Mouse (Mus musculus): Measurements from ENCODE around the gene Pkn1. TPM values are rescaled to one million over a fixed set of nuclear protein-coding genes. Genes with fewer than 3 reads are reported as not detected.

The Pkn1 gene
- polyA plus RNA-seq, 1 experiment from 2014 or later: 26.1 TPM

DNA sequence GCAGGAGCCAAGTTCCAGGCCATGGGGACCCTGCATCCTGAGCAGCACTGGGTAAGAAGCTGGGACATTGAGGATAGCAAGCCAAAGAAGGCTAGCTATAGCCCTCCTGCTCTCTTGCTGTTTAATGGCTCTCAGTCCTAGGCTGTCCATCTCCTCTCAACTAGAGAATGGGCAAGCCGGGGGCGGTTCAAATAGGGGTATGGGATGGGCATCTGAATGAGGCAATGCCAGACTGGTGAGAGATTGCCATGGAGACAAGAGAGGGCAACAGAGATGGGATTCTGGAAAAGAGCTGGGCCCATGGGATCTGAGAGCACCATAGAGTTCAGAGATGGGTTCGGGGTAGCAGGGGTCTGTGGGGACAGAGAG is 32.1 kb downstream of the Pkn1 start:
- no peaks in the 10 kb centered on the region for H3K27me3 ChIP-seq (replicated peaks; ENCODE audit: control insufficient read depth, insufficient read depth, low read length)
- no peak overlapping the region; the same call in 1 of the 2 replicates for H3K9ac ChIP-seq (ENCODE audit: low read depth, low read length)
- DNase-seq (ENCODE audit: low spot score): no peak
- peak overlapping the region; percentile 38 for H3K4me2 ChIP-seq (ENCODE audit: low read depth, low read length)
- peaks cover 44% of the 10 kb centered on the region for H3K4me1 ChIP-seq (ENCODE audit: control insufficient read depth, insufficient read depth, low read length)
- H3K27ac ChIP-seq (replicated peaks; ENCODE audit: low read depth, low read length): peak overlapping the region; percentile 77
- 92% methylated on average over 3 of the region's 3 CpGs for WGBS
- H3K9me3 ChIP-seq (ENCODE audit: control insufficient read depth, low read length): no peaks in the 10 kb centered on the region
- H3K36me3 ChIP-seq (ENCODE audit: control insufficient read depth, insufficient read depth, low read length): peaks cover 36% of the 10 kb centered on the region
- H3K4me3 ChIP-seq (ENCODE audit: low read depth, low read length): no peak overlapping the region
- ATAC-seq (ENCODE audit: low read depth): no peak

DNA sequence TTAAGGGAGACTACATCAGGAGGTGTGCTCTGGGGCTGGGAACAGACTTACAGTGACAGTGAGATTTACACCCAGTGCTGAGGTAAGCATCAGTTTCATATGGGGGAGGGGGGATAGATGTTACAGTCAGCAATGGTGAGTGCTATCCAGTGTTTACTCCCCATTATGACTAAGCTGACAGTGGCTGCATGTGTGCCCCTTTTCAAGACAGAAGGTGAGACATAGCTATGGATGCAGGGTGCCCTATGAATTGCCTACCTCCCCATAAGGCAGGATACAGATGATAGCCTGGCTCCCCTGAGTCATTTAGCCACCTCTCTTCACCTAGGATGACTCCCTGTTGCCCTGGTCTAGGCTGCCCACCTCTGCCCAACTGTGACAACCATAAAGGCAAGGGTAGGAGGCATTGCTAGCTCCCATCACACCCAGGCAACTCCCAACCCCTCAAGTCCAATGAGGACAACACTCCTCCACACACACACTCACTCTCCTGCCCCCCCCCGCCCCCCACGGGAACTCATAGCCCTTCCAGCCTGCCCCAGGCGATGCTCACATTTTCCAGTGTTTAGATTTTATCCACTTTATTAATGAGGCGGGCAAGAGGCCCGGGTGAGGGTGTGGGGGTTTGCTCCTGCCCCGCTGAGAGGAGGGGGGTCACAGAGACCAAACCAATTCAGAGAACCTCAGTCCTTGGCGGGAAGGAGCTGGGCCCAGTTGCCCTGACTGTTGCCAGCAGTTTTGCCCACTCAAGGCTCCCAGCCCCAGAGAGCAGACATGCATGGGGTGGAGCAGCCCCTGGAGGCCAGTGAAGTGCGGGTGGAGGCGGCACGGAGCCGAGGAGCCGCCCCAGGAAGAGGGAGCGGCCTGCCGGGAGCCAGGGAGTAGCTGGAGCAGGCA is 32.8 kb downstream of the Pkn1 start, which contains the start of gene Ptger1:
Ptger1 (plus strand) TSS at position 710 of the 897 bp plus-strand sequence.
- Histone ChIP-seq H3K4me3 (ENCODE audit: low read depth, low read length) (no peak within 1 kb of the TSS), H3K27ac (replicated peaks; ENCODE audit: low read depth, low read length) (peak within 1 kb of the TSS; percentile 77), H3K9ac (ENCODE audit: low read depth, low read length) (no peak within 1 kb of the TSS; the same call in 1 of the 2 replicates), H3K9me3 (ENCODE audit: control insufficient read depth, low read length) (no peaks in the 10 kb centered on the region), H3K4me1 (ENCODE audit: control insufficient read depth, insufficient read depth, low read length) (peaks cover 49% of the 10 kb centered on the region), H3K4me2 (ENCODE audit: low read depth, low read length) (peak within 1 kb of the TSS; percentile 38), H3K27me3 (replicated peaks; ENCODE audit: control insufficient read depth, insufficient read depth, low read length) (no peaks in the 10 kb centered on the region), H3K36me3 (ENCODE audit: control insufficient read depth, insufficient read depth, low read length) (peaks cover 29% of the 10 kb centered on the region)
- peak; percentile 16; the same call in 1 of the 2 replicates for ATAC-seq (ENCODE audit: low read depth)
- DNase-seq (ENCODE audit: low spot score): peak; percentile 62
- 26% methylated on average over 13 of the region's 14 CpGs for WGBS

DNA sequence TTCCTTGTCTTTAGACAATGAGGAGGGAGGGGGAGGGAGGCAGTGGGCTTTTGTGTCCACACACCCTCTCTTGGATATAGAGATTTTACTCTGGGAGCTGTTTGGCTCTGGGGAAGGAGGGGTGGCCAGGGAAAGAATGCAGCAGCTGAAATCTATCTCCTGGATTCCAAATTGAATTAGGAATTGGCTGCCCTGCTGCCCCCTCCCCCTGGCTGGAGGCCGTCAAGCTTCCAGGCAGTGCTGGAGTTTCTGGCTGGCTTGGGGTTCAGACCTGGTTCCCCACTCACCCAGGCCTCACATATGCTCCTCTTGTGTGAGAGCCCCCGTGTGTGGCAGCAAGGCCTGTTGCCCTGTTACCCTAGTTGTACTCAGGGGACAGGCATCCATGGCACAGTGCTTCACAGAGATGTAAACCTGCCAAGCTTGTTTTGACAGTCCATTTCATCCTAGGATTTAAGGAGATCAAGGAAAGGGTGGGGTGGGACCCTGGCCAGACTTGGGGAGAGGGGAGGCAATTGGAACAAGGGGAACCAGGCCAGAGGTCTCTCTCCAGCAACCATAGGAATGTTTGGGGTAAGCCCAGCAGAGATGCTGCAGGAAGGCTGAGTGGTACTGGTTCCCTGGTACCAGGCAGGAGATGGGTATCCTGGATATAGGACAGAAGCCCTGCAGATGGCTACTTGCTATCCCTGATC is 33.9 kb downstream of the Pkn1 start:
- no peak; the same call in 1 of the 2 replicates for ATAC-seq (ENCODE audit: low read depth)
- 21% methylated on average over 2 of the region's 2 CpGs for WGBS
- Histone ChIP-seq H3K4me2 (ENCODE audit: low read depth, low read length) (no peak overlapping the region), H3K9ac (ENCODE audit: low read depth, low read length) (0 out of 2 replicates have a peak overlapping the region, but pooled peaks have one; percentile 14), H3K27ac (replicated peaks; ENCODE audit: low read depth, low read length) (peak overlapping the region; percentile 77), H3K4me1 (ENCODE audit: control insufficient read depth, insufficient read depth, low read length) (peaks cover 60% of the 10 kb centered on the region), H3K4me3 (ENCODE audit: low read depth, low read length) (no peak overlapping the region), H3K9me3 (ENCODE audit: control insufficient read depth, low read length) (no peaks in the 10 kb centered on the region), H3K27me3 (replicated peaks; ENCODE audit: control insufficient read depth, insufficient read depth, low read length) (no peaks in the 10 kb centered on the region), H3K36me3 (ENCODE audit: control insufficient read depth, insufficient read depth, low read length) (peaks cover 18% of the 10 kb centered on the region)
- DNase-seq (ENCODE audit: low spot score): peak; percentile 82

DNA sequence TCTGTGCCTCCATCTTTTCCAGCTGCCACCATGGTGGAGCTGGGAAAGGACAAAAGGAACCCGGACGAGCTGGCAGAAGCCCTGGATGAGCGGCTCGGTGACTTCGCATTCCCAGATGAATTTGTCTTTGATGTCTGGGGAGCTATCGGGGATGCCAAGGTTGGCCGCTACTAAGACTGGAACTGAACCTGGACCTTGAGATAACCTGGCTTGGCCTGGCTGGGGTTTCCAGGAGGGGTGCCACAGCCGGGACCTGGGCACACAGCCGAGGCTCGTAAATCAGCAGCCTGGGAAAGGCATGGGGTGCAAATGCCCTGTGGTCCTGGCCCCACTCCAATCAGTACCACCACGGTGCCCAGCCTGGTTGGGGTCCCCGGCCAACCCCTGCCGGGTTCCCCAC is 34.9 kb downstream of the Pkn1 start:
- DNase-seq (ENCODE audit: low spot score): no peak
- no peak overlapping the region for H3K4me2 ChIP-seq (ENCODE audit: low read depth, low read length)
- WGBS: 87% methylated on average over 13 of the region's 13 CpGs
- no peak overlapping the region for H3K4me3 ChIP-seq (ENCODE audit: low read depth, low read length)
- H3K27ac ChIP-seq (replicated peaks; ENCODE audit: low read depth, low read length): peak overlapping the region; percentile 77; the same call in 1 of the 2 replicates
- H3K9me3 ChIP-seq (ENCODE audit: control insufficient read depth, low read length): no peaks in the 10 kb centered on the region
- H3K9ac ChIP-seq (ENCODE audit: low read depth, low read length): no peak overlapping the region
- peaks cover 63% of the 10 kb centered on the region for H3K4me1 ChIP-seq (ENCODE audit: control insufficient read depth, insufficient read depth, low read length)
- ATAC-seq (ENCODE audit: low read depth): no peak
- peaks cover 13% of the 10 kb centered on the region for H3K36me3 ChIP-seq (ENCODE audit: control insufficient read depth, insufficient read depth, low read length)
- H3K27me3 ChIP-seq (replicated peaks; ENCODE audit: control insufficient read depth, insufficient read depth, low read length): no peaks in the 10 kb centered on the region

DNA sequence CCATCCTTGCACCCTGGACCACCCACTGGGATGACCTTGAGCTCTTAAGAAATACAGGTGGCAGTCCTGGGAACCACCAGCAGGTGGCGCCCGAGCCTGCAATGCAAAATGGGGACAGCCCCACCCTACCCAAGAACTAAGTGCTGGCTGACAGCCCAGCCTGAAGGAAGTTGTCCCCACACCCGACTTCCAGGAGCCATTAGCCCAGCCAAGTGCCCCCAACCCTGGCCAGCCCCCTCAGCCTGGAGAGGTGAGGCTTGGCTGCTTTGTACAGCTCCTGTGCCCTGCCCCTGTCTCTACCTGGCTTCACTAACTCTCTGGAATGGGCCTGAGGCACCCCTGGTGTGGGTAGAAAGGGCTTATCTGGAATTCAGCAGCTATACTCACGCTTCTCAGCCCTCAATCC is 36.6 kb downstream of the Pkn1 start:
- DNase-seq (ENCODE audit: low spot score) (peak; percentile 95), ATAC-seq (ENCODE audit: low read depth) (peak; percentile 44)
- 27% methylated on average over 2 of the region's 4 CpGs for WGBS
- H3K27me3 ChIP-seq (replicated peaks; ENCODE audit: control insufficient read depth, insufficient read depth, low read length): no peaks in the 10 kb centered on the region
- H3K27ac ChIP-seq (replicated peaks; ENCODE audit: low read depth, low read length): peak overlapping the region; percentile 30; the same call in 1 of the 2 replicates
- H3K4me1 ChIP-seq (ENCODE audit: control insufficient read depth, insufficient read depth, low read length): peaks cover 53% of the 10 kb centered on the region
- no peak overlapping the region for H3K4me3 ChIP-seq (ENCODE audit: low read depth, low read length)
- H3K9ac ChIP-seq (ENCODE audit: low read depth, low read length): no peak overlapping the region
- no peaks in the 10 kb centered on the region for H3K9me3 ChIP-seq (ENCODE audit: control insufficient read depth, low read length)
- no peak overlapping the region for H3K4me2 ChIP-seq (ENCODE audit: low read depth, low read length)
- H3K36me3 ChIP-seq (ENCODE audit: control insufficient read depth, insufficient read depth, low read length): peaks cover 20% of the 10 kb centered on the region

DNA sequence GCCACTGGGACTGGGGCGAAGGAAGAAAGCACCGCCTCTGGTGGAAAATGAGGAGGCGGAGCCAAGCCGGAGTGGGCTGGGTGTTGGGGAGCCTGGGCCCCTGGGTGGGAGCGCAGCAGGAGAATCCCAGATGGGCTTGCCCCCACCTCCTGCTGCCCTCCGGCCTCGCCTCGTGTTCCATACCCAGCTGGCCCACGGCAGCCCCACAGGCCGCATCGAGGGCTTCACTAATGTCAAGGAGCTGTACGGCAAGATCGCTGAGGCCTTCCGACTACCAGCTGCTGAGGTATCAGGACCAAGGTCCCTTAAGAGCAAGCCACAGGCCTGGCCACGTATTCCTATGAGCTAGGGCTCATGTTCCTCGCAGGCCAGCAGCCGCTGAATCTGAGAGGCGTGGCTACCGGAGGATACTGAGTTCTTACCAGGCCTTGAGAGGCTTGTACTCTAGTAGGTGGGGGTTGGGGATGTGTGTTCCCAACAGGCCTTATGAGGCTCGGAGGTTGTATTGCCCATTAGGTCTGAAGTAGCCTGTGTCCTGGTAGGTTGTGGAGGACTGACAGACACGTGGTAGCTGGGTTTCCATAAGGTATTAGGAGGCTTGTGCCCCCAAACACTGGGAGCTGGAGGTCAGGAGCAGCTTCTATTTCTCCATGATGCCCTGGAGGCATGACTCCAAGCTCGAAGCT is 37.8 kb downstream of the Pkn1 start:
- peak; percentile 77 for DNase-seq (ENCODE audit: low spot score)
- Histone ChIP-seq H3K27me3 (replicated peaks; ENCODE audit: control insufficient read depth, insufficient read depth, low read length) (no peaks in the 10 kb centered on the region), H3K4me2 (ENCODE audit: low read depth, low read length) (peak overlapping the region; percentile 51), H3K9ac (ENCODE audit: low read depth, low read length) (peak overlapping the region; percentile 51), H3K9me3 (ENCODE audit: control insufficient read depth, low read length) (no peaks in the 10 kb centered on the region), H3K4me1 (ENCODE audit: control insufficient read depth, insufficient read depth, low read length) (peaks cover 40% of the 10 kb centered on the region), H3K36me3 (ENCODE audit: control insufficient read depth, insufficient read depth, low read length) (peaks cover 32% of the 10 kb centered on the region), H3K4me3 (ENCODE audit: low read depth, low read length) (peak overlapping the region; percentile 23), H3K27ac (replicated peaks; ENCODE audit: low read depth, low read length) (peak overlapping the region; percentile 76)
- ATAC-seq (ENCODE audit: low read depth): peak; percentile 27; the same call in 1 of the 2 replicates
- 11% methylated on average over 12 of the region's 22 CpGs for WGBS

DNA sequence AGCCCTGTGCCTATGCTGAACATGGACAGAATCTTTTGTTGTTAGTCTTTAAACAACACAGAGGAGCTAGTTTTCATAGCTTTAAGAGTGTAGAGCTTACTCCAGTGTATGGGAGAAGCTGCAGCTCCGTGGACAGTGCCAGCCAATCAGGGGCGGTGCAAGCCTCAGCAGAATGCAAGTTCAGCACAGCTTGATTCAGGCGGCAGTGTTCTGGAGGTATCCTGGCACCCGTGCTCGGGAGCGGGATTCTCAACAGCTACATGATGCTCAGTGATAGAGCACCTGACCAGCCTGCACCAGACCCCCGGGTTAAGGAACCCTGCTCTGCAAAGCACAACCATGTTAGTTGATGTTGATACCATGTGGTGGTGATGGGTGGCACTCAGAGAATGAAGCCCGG is 38.4 kb downstream of the Pkn1 start:
- no peaks in the 10 kb centered on the region for H3K27me3 ChIP-seq (replicated peaks; ENCODE audit: control insufficient read depth, insufficient read depth, low read length)
- H3K36me3 ChIP-seq (ENCODE audit: control insufficient read depth, insufficient read depth, low read length): peaks cover 32% of the 10 kb centered on the region
- H3K9ac ChIP-seq (ENCODE audit: low read depth, low read length): peak overlapping the region; percentile 51
- H3K4me1 ChIP-seq (ENCODE audit: control insufficient read depth, insufficient read depth, low read length): peaks cover 38% of the 10 kb centered on the region
- 17% methylated on average over 7 of the region's 8 CpGs for WGBS
- 0 out of 2 replicates have a peak overlapping the region, but pooled peaks have one; percentile 23 for H3K4me3 ChIP-seq (ENCODE audit: low read depth, low read length)
- no peaks in the 10 kb centered on the region for H3K9me3 ChIP-seq (ENCODE audit: control insufficient read depth, low read length)
- ATAC-seq (ENCODE audit: low read depth) (no peak), DNase-seq (ENCODE audit: low spot score) (peak; percentile 45)
- H3K4me2 ChIP-seq (ENCODE audit: low read depth, low read length): peak overlapping the region; percentile 51
- peak overlapping the region; percentile 76 for H3K27ac ChIP-seq (replicated peaks; ENCODE audit: low read depth, low read length)

Measured in embryonic facial prominence, embryonic 14.5 days (tissue).